Mouse (Mus musculus): ENCODE measurements at regions not wholly inside any gene's neighbourhood (a gene's known extent, or its start where the extent isn't known, plus 50 kb on each side); places are given as distances from the start of the nearest gene placed in this dataset.

- DNase-seq, result no peak
- Histone ChIP-seq H3K4me3 (replicated peaks; ENCODE audit: extremely low read depth, low read depth, low read length) (no peak overlapping the region), H3K4me1 (ENCODE audit: control insufficient read depth, insufficient read depth, low read length) (peaks cover 7% of the 10 kb centered on the region)
- WGBS, result 55% methylated on average over 6 of the region's 6 CpGs
- TF ChIP-seq CTCF (IDR thresholded peaks at IDR 0.05; ENCODE audit: insufficient read depth, low read length), result no peak
- TF ChIP-seq POLR2A (IDR thresholded peaks at IDR 0.05; ENCODE audit: borderline replicate concordance, extremely low read depth, low read depth, low read length), result no peak
Measured at GRCm38 (mm10) chr1:43338096-43338915, 106.1 kb upstream of the Nck2 start.

GRCm38 (mm10) chr1:43342848-43343247, 101.5 kb upstream of the Nck2 start:
- WGBS, result 86% methylated on average over 2 of the region's 2 CpGs
- no peak for TF ChIP-seq CTCF (IDR thresholded peaks at IDR 0.05; ENCODE audit: insufficient read depth, low read length)
- no peak for TF ChIP-seq POLR2A (IDR thresholded peaks at IDR 0.05; ENCODE audit: borderline replicate concordance, extremely low read depth, low read depth, low read length)
- no peak overlapping the region for H3K4me3 ChIP-seq (replicated peaks; ENCODE audit: extremely low read depth, low read depth, low read length)
- peaks cover 3% of the 10 kb centered on the region; the same call in 1 of the 2 replicates for H3K4me1 ChIP-seq (ENCODE audit: control insufficient read depth, insufficient read depth, low read length)
- DNase-seq, result no peak

- no peak for TF ChIP-seq POLR2A (IDR thresholded peaks at IDR 0.05; ENCODE audit: borderline replicate concordance, extremely low read depth, low read depth, low read length)
- no peak for TF ChIP-seq CTCF (IDR thresholded peaks at IDR 0.05; ENCODE audit: insufficient read depth, low read length)
- H3K4me1 ChIP-seq (ENCODE audit: control insufficient read depth, insufficient read depth, low read length), result no peaks in the 10 kb centered on the region
- 79% methylated on average over 2 of the region's 2 CpGs for WGBS
- H3K4me3 ChIP-seq (replicated peaks; ENCODE audit: extremely low read depth, low read depth, low read length), result no peak overlapping the region
- no peak for DNase-seq
Measured at GRCm38 (mm10) chr1:43343410-43343809, 101.0 kb upstream of the Nck2 start.

GRCm38 (mm10) chr1:43344001-43344400, 100.4 kb upstream of the Nck2 start:
- no peak for DNase-seq
- Histone ChIP-seq H3K4me3 (replicated peaks; ENCODE audit: extremely low read depth, low read depth, low read length) (no peak overlapping the region), H3K4me1 (ENCODE audit: control insufficient read depth, insufficient read depth, low read length) (no peaks in the 10 kb centered on the region)
- TF ChIP-seq POLR2A (IDR thresholded peaks at IDR 0.05; ENCODE audit: borderline replicate concordance, extremely low read depth, low read depth, low read length), result no peak
- no peak for TF ChIP-seq CTCF (IDR thresholded peaks at IDR 0.05; ENCODE audit: insufficient read depth, low read length)
- 92% methylated on average over 5 of the region's 5 CpGs for WGBS

GRCm38 (mm10) chr1:43347152-43347551, 97.2 kb upstream of the Nck2 start:
- Histone ChIP-seq H3K4me3 (replicated peaks; ENCODE audit: extremely low read depth, low read depth, low read length) (no peak overlapping the region), H3K4me1 (ENCODE audit: control insufficient read depth, insufficient read depth, low read length) (no peaks in the 10 kb centered on the region)
- no peak for TF ChIP-seq POLR2A (IDR thresholded peaks at IDR 0.05; ENCODE audit: borderline replicate concordance, extremely low read depth, low read depth, low read length)
- no peak for TF ChIP-seq CTCF (IDR thresholded peaks at IDR 0.05; ENCODE audit: insufficient read depth, low read length)
- DNase-seq, result no peak
- 86% methylated on average over 4 of the region's 4 CpGs for WGBS

GRCm38 (mm10) chr1:43349966-43350365, 94.4 kb upstream of the Nck2 start:
- no peak for TF ChIP-seq POLR2A (IDR thresholded peaks at IDR 0.05; ENCODE audit: borderline replicate concordance, extremely low read depth, low read depth, low read length)
- no peak for TF ChIP-seq CTCF (IDR thresholded peaks at IDR 0.05; ENCODE audit: insufficient read depth, low read length)
- no peaks in the 10 kb centered on the region for H3K4me1 ChIP-seq (ENCODE audit: control insufficient read depth, insufficient read depth, low read length)
- H3K4me3 ChIP-seq (replicated peaks; ENCODE audit: extremely low read depth, low read depth, low read length), result no peak overlapping the region
- DNase-seq, result no peak
- 88% methylated on average over 3 of the region's 3 CpGs for WGBS

GRCm38 (mm10) chr1:43358191-43358590, 86.2 kb upstream of the Nck2 start:
- TF ChIP-seq POLR2A (IDR thresholded peaks at IDR 0.05; ENCODE audit: borderline replicate concordance, extremely low read depth, low read depth, low read length) (no peak), CTCF (IDR thresholded peaks at IDR 0.05; ENCODE audit: insufficient read depth, low read length) (no peak)
- peaks cover 14% of the 10 kb centered on the region for H3K4me1 ChIP-seq (ENCODE audit: control insufficient read depth, insufficient read depth, low read length)
- peak; percentile 16 for DNase-seq
- no peak overlapping the region for H3K4me3 ChIP-seq (replicated peaks; ENCODE audit: extremely low read depth, low read depth, low read length)
- 43% methylated on average over 6 of the region's 6 CpGs for WGBS

GRCm38 (mm10) chr1:43359662-43360061, 84.7 kb upstream of the Nck2 start:
- no peak for TF ChIP-seq POLR2A (IDR thresholded peaks at IDR 0.05; ENCODE audit: borderline replicate concordance, extremely low read depth, low read depth, low read length)
- no peak for TF ChIP-seq CTCF (IDR thresholded peaks at IDR 0.05; ENCODE audit: insufficient read depth, low read length)
- Histone ChIP-seq H3K4me3 (replicated peaks; ENCODE audit: extremely low read depth, low read depth, low read length) (no peak overlapping the region), H3K4me1 (ENCODE audit: control insufficient read depth, insufficient read depth, low read length) (peaks cover 14% of the 10 kb centered on the region)
- DNase-seq, result no peak
- 88% methylated on average over 4 of the region's 4 CpGs for WGBS

GRCm38 (mm10) chr1:43360291-43360690, 84.1 kb upstream of the Nck2 start:
- WGBS, result 29% methylated on average over 8 of the region's 8 CpGs

GRCm38 (mm10) chr1:43360741-43361140, 83.6 kb upstream of the Nck2 start:
- Histone ChIP-seq H3K4me3 (replicated peaks; ENCODE audit: extremely low read depth, low read depth, low read length) (no peak overlapping the region), H3K4me1 (ENCODE audit: control insufficient read depth, insufficient read depth, low read length) (peaks cover 14% of the 10 kb centered on the region)
- 33% methylated on average over 4 of the region's 4 CpGs for WGBS
- TF ChIP-seq CTCF (IDR thresholded peaks at IDR 0.05; ENCODE audit: insufficient read depth, low read length) (no peak), POLR2A (IDR thresholded peaks at IDR 0.05; ENCODE audit: borderline replicate concordance, extremely low read depth, low read depth, low read length) (no peak)
- peak; percentile 5 for DNase-seq

More at GRCm38 (mm10) chr1:43360291-43360690, 84.1 kb upstream of the Nck2 start:
- TF ChIP-seq POLR2A (IDR thresholded peaks at IDR 0.05; ENCODE audit: borderline replicate concordance, extremely low read depth, low read depth, low read length) (no peak), CTCF (IDR thresholded peaks at IDR 0.05; ENCODE audit: insufficient read depth, low read length) (no peak)
- no peak overlapping the region for H3K4me3 ChIP-seq (replicated peaks; ENCODE audit: extremely low read depth, low read depth, low read length)
- H3K4me1 ChIP-seq (ENCODE audit: control insufficient read depth, insufficient read depth, low read length), result peaks cover 14% of the 10 kb centered on the region
- no peak for DNase-seq

Data from lung, adult 2 months (tissue).